Mouse (Mus musculus): ENCODE measurements around the gene Castor1. TPM values are rescaled to one million over a fixed set of nuclear protein-coding genes. Genes with fewer than 3 reads are reported as not detected.

Gene Castor1
- total and polyA plus RNA-seq, 2 experiments from 2014 or later, result 8.4 to 32.6 TPM

DNA sequence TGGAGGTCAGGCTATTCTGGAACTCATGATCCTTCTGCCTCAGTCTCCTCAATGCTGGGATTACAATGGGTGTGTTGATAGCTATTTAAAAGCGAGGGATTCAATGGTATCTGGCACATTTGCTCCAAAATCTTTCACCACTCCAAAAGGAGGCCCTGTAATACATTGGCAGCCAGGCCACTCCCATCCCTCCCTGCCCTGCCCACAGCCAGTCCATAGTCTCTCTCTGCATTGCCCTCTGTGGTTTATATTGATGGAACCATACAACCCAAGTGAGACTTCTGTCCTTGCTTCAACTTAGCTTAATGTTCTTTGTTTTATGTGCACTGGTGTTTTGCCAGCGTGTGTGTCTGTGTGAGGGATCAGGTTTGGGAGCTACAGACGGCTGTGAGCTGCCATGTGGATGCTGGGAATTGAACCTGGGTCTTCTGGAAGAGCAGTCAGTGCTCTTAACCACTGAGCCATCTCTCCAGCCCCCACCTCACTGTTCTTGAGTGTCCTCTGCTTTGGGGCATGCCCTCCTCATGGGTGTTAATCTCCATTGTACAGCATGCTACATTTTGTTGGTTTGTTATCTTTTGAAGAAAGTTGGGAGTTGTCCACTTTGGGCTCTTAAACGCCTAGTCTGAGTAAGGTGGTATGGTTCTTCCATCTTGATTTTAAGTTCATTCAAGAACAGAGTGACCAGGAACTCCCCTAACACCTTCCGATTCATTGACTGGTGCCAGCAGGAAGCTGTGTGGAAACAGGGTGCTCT, 8.7 kb downstream of the Castor1 start:
- Histone ChIP-seq H3K27me3 (ENCODE audit: control insufficient read depth, insufficient read depth, low read length) (no peaks in the 10 kb centered on the region), H3K4me1 (ENCODE audit: control insufficient read depth, insufficient read depth) (no peaks in the 10 kb centered on the region), H3K4me2 (ENCODE audit: low read depth, low read length) (no peak overlapping the region), H3K4me3 (ENCODE audit: low read depth, low read length) (no peak overlapping the region), H3K27ac (ENCODE audit: low read depth) (no peak overlapping the region), H3K36me3 (replicated peaks; ENCODE audit: control insufficient read depth, insufficient read depth, low read length) (no peaks in the 10 kb centered on the region), H3K9ac (replicated peaks; ENCODE audit: low read depth, low read length) (no peak overlapping the region), H3K9me3 (replicated peaks; ENCODE audit: control insufficient read depth, low read length) (no peaks in the 10 kb centered on the region)
- DNase-seq (ENCODE audit: low spot score) (no peak), ATAC-seq (ENCODE audit: insufficient read depth, low read depth) (no peak)
- WGBS, result 70% methylated on average over 5 of the region's 5 CpGs
- TF ChIP-seq CTCF (IDR thresholded peaks at IDR 0.05; ENCODE audit: low read depth), result no peak
- no peak for TF ChIP-seq EP300 (IDR thresholded peaks at IDR 0.05; ENCODE audit: low read depth)

DNA sequence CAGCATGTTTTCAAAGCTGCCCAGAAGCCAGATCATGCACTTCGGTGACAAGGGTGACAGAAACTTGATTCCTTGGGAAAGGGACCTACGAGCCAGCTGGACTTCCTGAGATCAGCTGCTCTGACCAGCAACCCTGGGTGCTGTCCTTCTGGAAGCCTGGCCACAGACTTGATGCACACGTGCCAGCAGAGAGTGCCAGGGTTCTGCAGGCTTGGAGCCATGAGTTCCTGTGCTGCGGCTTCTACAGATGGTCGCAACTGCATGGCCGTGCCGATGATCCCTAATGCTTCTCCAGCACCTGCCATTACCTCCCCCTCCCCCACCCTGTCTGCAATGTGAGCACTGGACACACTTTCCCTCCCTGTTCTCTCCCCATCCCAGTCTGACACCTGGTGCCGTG, 10.4 kb downstream of the Castor1 start:
- Histone ChIP-seq H3K27me3 (ENCODE audit: control insufficient read depth, insufficient read depth, low read length) (no peaks in the 10 kb centered on the region), H3K36me3 (replicated peaks; ENCODE audit: control insufficient read depth, insufficient read depth, low read length) (no peaks in the 10 kb centered on the region), H3K4me2 (ENCODE audit: low read depth, low read length) (no peak overlapping the region), H3K9ac (replicated peaks; ENCODE audit: low read depth, low read length) (no peak overlapping the region), H3K4me1 (ENCODE audit: control insufficient read depth, insufficient read depth) (no peaks in the 10 kb centered on the region), H3K9me3 (replicated peaks; ENCODE audit: control insufficient read depth, low read length) (no peaks in the 10 kb centered on the region), H3K4me3 (ENCODE audit: low read depth, low read length) (no peak overlapping the region), H3K27ac (ENCODE audit: low read depth) (no peak overlapping the region)
- TF ChIP-seq CTCF (IDR thresholded peaks at IDR 0.05; ENCODE audit: low read depth), result no peak
- no peak for TF ChIP-seq EP300 (IDR thresholded peaks at IDR 0.05; ENCODE audit: low read depth)
- ATAC-seq (ENCODE audit: insufficient read depth, low read depth) (no peak), DNase-seq (ENCODE audit: low spot score) (no peak)
- WGBS, result 21% methylated on average over 8 of the region's 8 CpGs

DNA sequence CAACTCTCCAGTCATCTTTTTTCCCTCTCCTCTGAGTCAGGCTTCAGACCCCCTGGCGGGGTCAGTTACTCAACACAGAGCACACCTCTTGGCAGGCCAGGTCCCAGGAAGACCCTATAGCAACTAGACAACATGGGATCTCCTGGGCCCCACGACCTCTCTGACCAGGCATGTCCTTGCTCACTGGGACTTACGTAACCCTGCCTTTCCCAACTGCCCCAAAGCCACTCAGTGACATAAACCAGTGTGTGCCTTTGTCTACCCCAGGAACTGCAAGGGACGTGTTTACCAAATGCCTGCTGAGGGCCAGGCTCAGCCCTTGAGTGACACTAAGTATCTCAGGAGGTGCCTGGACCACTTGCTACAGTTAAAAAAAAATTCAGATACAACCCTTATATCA, 11.8 kb downstream of the Castor1 start:
- no peak for ATAC-seq (ENCODE audit: insufficient read depth, low read depth)
- H3K9me3 ChIP-seq (replicated peaks; ENCODE audit: control insufficient read depth, low read length), result no peaks in the 10 kb centered on the region
- H3K27ac ChIP-seq (ENCODE audit: low read depth), result no peak overlapping the region
- H3K36me3 ChIP-seq (replicated peaks; ENCODE audit: control insufficient read depth, insufficient read depth, low read length), result no peaks in the 10 kb centered on the region
- H3K4me2 ChIP-seq (ENCODE audit: low read depth, low read length), result no peak overlapping the region
- no peaks in the 10 kb centered on the region for H3K4me1 ChIP-seq (ENCODE audit: control insufficient read depth, insufficient read depth)
- TF ChIP-seq EP300 (IDR thresholded peaks at IDR 0.05; ENCODE audit: low read depth), result no peak
- TF ChIP-seq CTCF (IDR thresholded peaks at IDR 0.05; ENCODE audit: low read depth), result no peak
- H3K4me3 ChIP-seq (ENCODE audit: low read depth, low read length), result no peak overlapping the region
- no peaks in the 10 kb centered on the region for H3K27me3 ChIP-seq (ENCODE audit: control insufficient read depth, insufficient read depth, low read length)
- no peak for DNase-seq (ENCODE audit: low spot score)
- WGBS, result 55% methylated on average over 4 of the region's 4 CpGs
- no peak overlapping the region for H3K9ac ChIP-seq (replicated peaks; ENCODE audit: low read depth, low read length)

DNA sequence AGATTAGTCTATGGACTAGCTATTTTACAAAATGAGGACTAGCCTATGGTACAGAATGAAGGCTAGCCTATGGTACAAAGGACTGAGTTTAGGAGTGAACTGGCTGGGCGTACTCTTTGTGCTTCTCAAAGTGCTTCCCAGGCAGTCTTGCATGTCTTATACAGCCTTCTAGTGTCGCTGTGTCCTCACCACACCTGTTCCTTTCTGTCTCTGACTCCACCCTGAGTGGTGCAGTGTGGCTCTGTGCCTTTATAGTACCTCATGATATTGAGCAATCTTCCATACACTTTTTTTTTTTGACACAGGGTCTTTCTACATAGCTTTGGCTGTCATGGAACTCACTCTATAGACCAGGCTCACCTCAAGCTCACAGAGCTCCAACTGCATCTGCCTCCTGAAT, 13.4 kb downstream of the Castor1 start:
- TF ChIP-seq CTCF (IDR thresholded peaks at IDR 0.05; ENCODE audit: low read depth), result no peak
- no peak for TF ChIP-seq EP300 (IDR thresholded peaks at IDR 0.05; ENCODE audit: low read depth)
- DNase-seq (ENCODE audit: low spot score), result no peak
- WGBS, result 94% methylated on average over 2 of the region's 2 CpGs

DNA sequence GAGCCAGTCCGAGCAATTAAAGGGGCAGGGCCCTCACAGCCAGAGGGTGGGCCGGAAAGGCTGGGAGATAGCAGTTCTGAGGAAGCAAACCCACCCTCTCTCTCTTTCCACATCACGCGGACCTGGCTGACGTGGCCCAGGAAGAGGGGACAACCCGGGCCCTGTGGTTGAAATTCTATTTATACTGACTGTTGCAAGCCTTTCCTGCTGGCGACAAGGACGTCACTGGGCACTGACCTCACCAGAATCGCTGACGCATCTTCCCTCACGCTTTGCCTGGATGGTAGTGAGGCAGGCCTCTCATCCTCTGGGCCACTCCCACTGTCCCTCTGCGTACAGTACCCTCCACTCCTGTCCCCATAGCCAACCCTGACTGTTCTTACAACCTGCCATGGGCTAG, 14.6 kb downstream of the Castor1 start:
- H3K4me1 ChIP-seq (ENCODE audit: control insufficient read depth, insufficient read depth), result no peaks in the 10 kb centered on the region; the same call in 1 of the 2 replicates
- peak; percentile 36 for DNase-seq (ENCODE audit: low spot score)
- H3K9ac ChIP-seq (replicated peaks; ENCODE audit: low read depth, low read length), result no peak overlapping the region
- H3K36me3 ChIP-seq (replicated peaks; ENCODE audit: control insufficient read depth, insufficient read depth, low read length), result no peaks in the 10 kb centered on the region
- H3K9me3 ChIP-seq (replicated peaks; ENCODE audit: control insufficient read depth, low read length), result no peaks in the 10 kb centered on the region
- 34% methylated on average over 12 of the region's 12 CpGs for WGBS
- H3K27me3 ChIP-seq (ENCODE audit: control insufficient read depth, insufficient read depth, low read length), result no peaks in the 10 kb centered on the region
- H3K4me2 ChIP-seq (ENCODE audit: low read depth, low read length), result no peak overlapping the region
- TF ChIP-seq CTCF (IDR thresholded peaks at IDR 0.05; ENCODE audit: low read depth), result no peak
- no peak for TF ChIP-seq EP300 (IDR thresholded peaks at IDR 0.05; ENCODE audit: low read depth)
- H3K4me3 ChIP-seq (ENCODE audit: low read depth, low read length), result no peak overlapping the region
- peak; percentile 64 for ATAC-seq (ENCODE audit: insufficient read depth, low read depth)
- no peak overlapping the region for H3K27ac ChIP-seq (ENCODE audit: low read depth)

More for the DNA sequence above, 13.4 kb downstream of the Castor1 start:
- H3K4me3 ChIP-seq (ENCODE audit: low read depth, low read length), result no peak overlapping the region
- H3K4me2 ChIP-seq (ENCODE audit: low read depth, low read length), result no peak overlapping the region
- no peaks in the 10 kb centered on the region for H3K36me3 ChIP-seq (replicated peaks; ENCODE audit: control insufficient read depth, insufficient read depth, low read length)
- H3K27me3 ChIP-seq (ENCODE audit: control insufficient read depth, insufficient read depth, low read length), result no peaks in the 10 kb centered on the region
- no peak for ATAC-seq (ENCODE audit: insufficient read depth, low read depth)
- no peaks in the 10 kb centered on the region; the same call in 1 of the 2 replicates for H3K4me1 ChIP-seq (ENCODE audit: control insufficient read depth, insufficient read depth)
- no peak overlapping the region for H3K9ac ChIP-seq (replicated peaks; ENCODE audit: low read depth, low read length)
- no peak overlapping the region for H3K27ac ChIP-seq (ENCODE audit: low read depth)
- no peaks in the 10 kb centered on the region for H3K9me3 ChIP-seq (replicated peaks; ENCODE audit: control insufficient read depth, low read length)
